Mouse (Mus musculus) kidney, adult 10 weeks (tissue): Measurements from ENCODE around the gene Tmem100. TPM values are rescaled to one million over a fixed set of nuclear protein-coding genes. Genes with fewer than 3 reads are reported as not detected.

ENCODE experiments used
- polyA plus RNA-seq: library from polyadenylated mRNA; stranded (reverse); fragments of 350-450 nt; fragmentation: Illumina TruSeq; extraction: RNeasy Lipid Tissue Mini Kit (QIAGEN cat#74804); gene quantifications from one replicate; pipeline ENCODE4 v1.2.3, GENCODE M21; 2014; ENCODE audit warnings: low read depth, low replicate concordance

Gene Tmem100
- polyA plus RNA-seq: 5.3 TPM

DNA sequence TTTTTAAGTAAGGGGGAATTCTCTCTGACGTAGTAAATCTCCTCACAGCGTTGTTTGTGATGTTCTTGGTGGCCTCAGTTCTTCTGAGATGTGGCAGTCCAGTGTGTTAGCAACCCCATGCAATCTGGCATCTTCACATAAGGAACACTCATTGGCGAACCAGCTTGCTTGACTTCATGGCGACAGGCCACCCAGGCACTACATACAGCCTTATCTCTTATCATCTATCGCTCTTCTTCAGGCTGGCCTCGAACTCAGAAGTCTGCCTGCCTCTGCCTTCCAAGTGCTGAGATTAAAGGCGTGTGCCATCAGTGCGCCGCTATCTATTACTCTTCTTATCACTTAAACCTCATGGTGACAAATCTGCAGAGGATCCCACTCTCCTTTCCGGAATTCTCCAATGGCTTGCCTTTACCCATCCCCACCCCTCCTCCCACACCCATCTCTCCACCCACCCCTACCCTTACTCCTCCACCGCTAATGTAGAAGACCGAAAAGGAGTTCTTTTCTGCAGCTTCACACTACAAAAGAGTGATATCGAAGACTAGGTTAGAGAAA, at the start of gene Tmem100:
Gene Tmem100 (plus strand): TSS at position 508 of the 558 bp plus-strand sequence.

DNA sequence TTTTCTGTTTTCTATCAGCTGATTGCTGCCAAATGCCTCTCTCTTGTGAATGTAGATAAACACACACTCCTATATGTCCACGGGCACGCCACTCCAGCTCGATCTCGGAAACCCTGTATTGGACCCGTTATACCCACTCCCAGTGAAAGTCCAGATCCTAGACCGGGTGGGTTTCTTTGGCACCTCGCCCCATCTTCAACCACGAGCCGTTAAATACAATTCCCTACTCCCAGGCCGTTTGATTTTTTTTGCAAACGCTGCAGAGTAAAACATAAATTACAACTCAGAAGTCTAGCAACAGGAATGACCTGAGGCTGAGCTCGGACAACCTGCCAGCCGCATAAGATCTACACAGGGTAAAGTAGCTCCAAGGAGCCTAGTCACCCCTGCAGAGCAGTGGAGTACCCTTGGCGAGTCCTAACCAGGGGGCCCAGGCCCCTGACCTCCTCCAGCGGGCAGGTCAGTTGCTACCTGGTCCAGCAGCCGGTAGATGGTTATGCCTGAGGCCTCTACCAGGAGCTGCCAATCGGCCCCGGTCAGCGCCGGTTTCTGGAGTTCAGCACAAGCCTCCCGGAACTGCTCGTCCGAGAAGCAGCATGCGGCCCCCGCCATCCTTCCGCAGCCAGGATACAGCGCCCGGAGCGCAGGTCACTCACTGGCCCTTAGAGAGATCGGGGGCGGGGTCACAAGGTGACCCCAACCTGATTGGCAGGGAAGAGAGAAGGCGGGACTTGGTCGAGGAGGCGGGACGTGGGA, 27.7 kb upstream of the Tmem100 start, which contains the start of gene Pctp:
Gene Pctp (minus strand): TSS at position 664 of the 756 bp plus-strand sequence.

Other genes starting within 250 kb of the Tmem100 start
- gene Pctp, start 27.5 kb upstream of the Tmem100 start, polyA plus RNA-seq: 19.6 TPM
- gene Gm45716, start 157.3 kb downstream of the Tmem100 start, polyA plus RNA-seq: 13.1 TPM
- 90.8 TPM for gene Mmd, start 219.1 kb downstream of the Tmem100 start, polyA plus RNA-seq